Mouse (Mus musculus): Measurements from ENCODE around the gene Ccr10. TPM values are rescaled to one million over a fixed set of nuclear protein-coding genes. Genes with fewer than 3 reads are reported as not detected.
"Not testable (repeated sequence)": the region's sequence is repeated elsewhere in the genome, so short reads cannot be mapped to it uniquely, and the experiment has no call there.

The Ccr10 gene
- total and polyA plus RNA-seq, 2 experiments from 2014 or later, result 0.16 to 0.88 TPM

GRCm38 (mm10) chr11:101163476-101164350, 11.5 kb downstream of the Ccr10 start:
- Histone ChIP-seq H3K9me3 (ENCODE audit: low read length) (no peaks in the 10 kb centered on the region), H3K36me3 (ENCODE audit: insufficient read depth, low read length) (peaks cover 21% of the 10 kb centered on the region; the same call in 1 of the 2 replicates), H3K4me3 (ENCODE audit: low read length) (peak overlapping the region; percentile 14; the same call in 1 of the 2 replicates), H3K27ac (no peak overlapping the region), H3K4me2 (ENCODE audit: low read depth, low read length) (peak overlapping the region; percentile 22; the same call in 1 of the 2 replicates), H3K27me3 (ENCODE audit: insufficient read depth, low read length) (peaks cover 31% of the 10 kb centered on the region), H3K9ac (replicated peaks; ENCODE audit: low read length) (no peak overlapping the region), H3K4me1 (ENCODE audit: insufficient read depth, low read length) (peaks cover 2% of the 10 kb centered on the region; the same call in 1 of the 2 replicates)
- 42% methylated on average over 44 of the region's 49 CpGs for WGBS
- no peak for TF ChIP-seq CTCF (IDR thresholded peaks at IDR 0.05; ENCODE audit: low read depth)
- DNase-seq (ENCODE audit: low spot score) (no peak), ATAC-seq (peak; percentile 21; the same call in 1 of the 2 replicates)

- Histone ChIP-seq H3K27me3 (ENCODE audit: insufficient read depth, low read length) (peaks cover 23% of the 10 kb centered on the region), H3K9me3 (ENCODE audit: low read length) (no peaks in the 10 kb centered on the region), H3K9ac (replicated peaks; ENCODE audit: low read length) (no peak overlapping the region), H3K4me1 (ENCODE audit: insufficient read depth, low read length) (no peaks in the 10 kb centered on the region; the same call in 1 of the 2 replicates), H3K4me3 (ENCODE audit: low read length) (no peak overlapping the region), H3K4me2 (ENCODE audit: low read depth, low read length) (no peak overlapping the region), H3K27ac (peak overlapping the region; percentile 15; the same call in 1 of the 2 replicates), H3K36me3 (ENCODE audit: insufficient read depth, low read length) (peaks cover 21% of the 10 kb centered on the region; the same call in 1 of the 2 replicates)
- ATAC-seq (peak; percentile 36; the same call in 1 of the 2 replicates), DNase-seq (ENCODE audit: low spot score) (peak; percentile 62)
- WGBS, result 44% methylated on average over 5 of the region's 5 CpGs
- no peak for TF ChIP-seq CTCF (IDR thresholded peaks at IDR 0.05; ENCODE audit: low read depth)
These were observed 12.5 kb downstream of the Ccr10 start for GRCm38 (mm10) chr11:101162772-101163171.

DNA sequence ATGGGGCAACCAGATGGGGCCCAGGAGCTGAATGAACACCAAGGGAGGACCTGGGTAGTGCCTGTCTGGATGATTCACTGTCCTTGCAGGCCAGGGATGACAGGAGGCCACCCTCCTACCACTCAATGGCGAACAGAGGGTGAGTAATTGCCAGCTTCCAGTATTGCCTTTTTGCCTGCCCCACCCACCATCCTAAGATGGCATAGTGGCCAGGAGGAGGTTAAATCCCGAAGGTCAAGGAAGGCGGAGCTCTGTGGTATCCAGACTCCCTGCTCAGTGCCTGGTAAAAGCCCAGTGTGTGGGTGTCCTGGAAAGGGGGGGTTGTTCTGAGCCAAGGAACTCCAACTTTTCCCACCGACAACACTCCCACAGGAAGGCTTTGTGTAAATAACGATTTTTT, 12.9 kb downstream of the Ccr10 start:
- no peak for TF ChIP-seq CTCF (IDR thresholded peaks at IDR 0.05; ENCODE audit: low read depth)
- H3K4me2 ChIP-seq (ENCODE audit: low read depth, low read length), result no peak overlapping the region
- H3K27me3 ChIP-seq (ENCODE audit: insufficient read depth, low read length), result peaks cover 19% of the 10 kb centered on the region
- H3K9me3 ChIP-seq (ENCODE audit: low read length), result no peaks in the 10 kb centered on the region
- H3K36me3 ChIP-seq (ENCODE audit: insufficient read depth, low read length), result peaks cover 17% of the 10 kb centered on the region; the same call in 1 of the 2 replicates
- DNase-seq (ENCODE audit: low spot score), result no peak
- no peak overlapping the region for H3K9ac ChIP-seq (replicated peaks; ENCODE audit: low read length)
- WGBS, result 59% methylated on average over 5 of the region's 5 CpGs
- H3K4me1 ChIP-seq (ENCODE audit: insufficient read depth, low read length), result no peaks in the 10 kb centered on the region; the same call in 1 of the 2 replicates
- no peak overlapping the region for H3K4me3 ChIP-seq (ENCODE audit: low read length)
- no peak overlapping the region; the same call in 1 of the 2 replicates for H3K27ac ChIP-seq
- no peak for ATAC-seq

GRCm38 (mm10) chr11:101161551-101161950, 13.7 kb downstream of the Ccr10 start:
- DNase-seq (ENCODE audit: low spot score), result no peak
- no peak for ATAC-seq
- Histone ChIP-seq H3K4me1 (ENCODE audit: insufficient read depth, low read length) (no peaks in the 10 kb centered on the region; the same call in 1 of the 2 replicates), H3K9ac (replicated peaks; ENCODE audit: low read length) (no peak overlapping the region), H3K27me3 (ENCODE audit: insufficient read depth, low read length) (peaks cover 16% of the 10 kb centered on the region), H3K27ac (no peak overlapping the region), H3K9me3 (ENCODE audit: low read length) (no peaks in the 10 kb centered on the region), H3K4me2 (ENCODE audit: low read depth, low read length) (no peak overlapping the region), H3K4me3 (ENCODE audit: low read length) (no peak overlapping the region), H3K36me3 (ENCODE audit: insufficient read depth, low read length) (peaks cover 17% of the 10 kb centered on the region; the same call in 1 of the 2 replicates)
- 91% methylated on average over 15 of the region's 15 CpGs for WGBS
- no peak for TF ChIP-seq CTCF (IDR thresholded peaks at IDR 0.05; ENCODE audit: low read depth)

DNA sequence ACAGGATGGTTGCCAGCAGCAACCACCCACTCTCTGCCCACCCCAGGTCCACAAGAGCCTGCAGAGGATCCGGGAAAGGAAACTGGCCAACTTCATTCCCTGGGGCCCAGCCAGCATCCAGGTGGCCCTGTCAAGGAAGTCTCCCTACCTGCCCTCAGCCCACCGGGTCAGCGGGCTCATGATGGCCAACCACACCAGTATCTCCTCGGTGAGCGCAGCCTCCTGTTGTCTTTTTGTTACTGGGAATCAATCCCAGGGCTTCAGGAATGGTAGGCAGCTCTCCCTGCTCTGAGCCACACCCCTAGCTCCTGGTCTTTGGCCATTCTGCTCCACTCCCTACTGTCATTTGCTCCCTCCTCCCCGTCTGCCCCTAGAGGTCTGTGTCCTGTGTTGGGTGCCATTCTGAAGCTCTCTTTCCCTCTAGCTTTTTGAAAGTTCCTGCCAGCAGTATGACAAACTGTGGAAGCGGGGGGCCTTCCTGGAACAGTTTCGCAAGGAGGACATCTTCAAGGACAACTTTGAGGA, 14.2 kb downstream of the Ccr10 start:
- not testable (repeated sequence) for H3K4me3 ChIP-seq (ENCODE audit: low read length); ATAC-seq; H3K4me1 ChIP-seq (ENCODE audit: insufficient read depth, low read length); H3K27ac ChIP-seq; H3K9ac ChIP-seq (replicated peaks; ENCODE audit: low read length); H3K4me2 ChIP-seq (ENCODE audit: low read depth, low read length); DNase-seq (ENCODE audit: low spot score); H3K9me3 ChIP-seq (ENCODE audit: low read length)
- peaks cover 17% of the 10 kb centered on the region; the same call in 1 of the 2 replicates for H3K36me3 ChIP-seq (ENCODE audit: insufficient read depth, low read length)
- peaks cover 11% of the 10 kb centered on the region for H3K27me3 ChIP-seq (ENCODE audit: insufficient read depth, low read length)
- WGBS, result 70% methylated on average over 6 of the region's 8 CpGs

DNA sequence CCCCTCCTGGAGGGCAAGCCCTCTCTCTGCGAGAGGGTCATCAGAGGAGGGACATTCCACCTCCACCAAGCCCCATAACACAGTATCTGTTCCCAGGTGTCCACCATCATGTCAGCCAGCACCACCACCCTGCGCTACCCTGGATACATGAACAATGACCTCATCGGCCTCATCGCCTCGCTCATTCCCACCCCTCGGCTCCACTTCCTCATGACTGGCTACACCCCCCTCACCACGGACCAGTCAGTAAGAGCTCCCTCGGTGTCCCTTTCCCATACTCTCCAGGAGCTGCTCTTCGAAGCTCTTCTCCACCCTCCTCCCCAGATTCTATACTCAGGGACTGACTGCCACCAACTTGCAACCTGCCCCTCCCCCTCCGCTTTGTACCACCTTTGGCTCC, 15.1 kb downstream of the Ccr10 start:
- H3K27me3 ChIP-seq (ENCODE audit: insufficient read depth, low read length); ATAC-seq; H3K9me3 ChIP-seq (ENCODE audit: low read length); H3K4me2 ChIP-seq (ENCODE audit: low read depth, low read length); DNase-seq (ENCODE audit: low spot score); H3K4me1 ChIP-seq (ENCODE audit: insufficient read depth, low read length); H3K9ac ChIP-seq (replicated peaks; ENCODE audit: low read length); H3K4me3 ChIP-seq (ENCODE audit: low read length); H3K27ac ChIP-seq: not testable (repeated sequence)
- 77% methylated on average over 7 of the region's 10 CpGs for WGBS
- H3K36me3 ChIP-seq (ENCODE audit: insufficient read depth, low read length), result peaks cover 10% of the 10 kb centered on the region; the same call in 1 of the 2 replicates

Measured in hindbrain, postnatal 0 days (tissue).